Mouse (Mus musculus): Measurements from ENCODE around the gene Arhgef28.

- TF ChIP-seq CTCF (IDR thresholded peaks at IDR 0.05; ENCODE audit: extremely low read depth, insufficient read length, insufficient replicate concordance, low read depth, low read length) (no peak), POLR2A (IDR thresholded peaks at IDR 0.05; ENCODE audit: low read depth, low read length) (no peak)
These were observed 30.8 kb downstream of the Arhgef28 start for GRCm38 (mm10) chr13:98175323-98176007.
